Mouse (Mus musculus): ENCODE data around the gene Scarf2. TPM values are rescaled to one million over a fixed set of nuclear protein-coding genes. Genes with fewer than 3 reads are reported as not detected.
A peak's percentile ranks its signal among the peaks of the same experiment; 100 is the strongest.

Scarf2 gene
- polyA plus RNA-seq, 1 experiment = 215 TPM

DNA sequence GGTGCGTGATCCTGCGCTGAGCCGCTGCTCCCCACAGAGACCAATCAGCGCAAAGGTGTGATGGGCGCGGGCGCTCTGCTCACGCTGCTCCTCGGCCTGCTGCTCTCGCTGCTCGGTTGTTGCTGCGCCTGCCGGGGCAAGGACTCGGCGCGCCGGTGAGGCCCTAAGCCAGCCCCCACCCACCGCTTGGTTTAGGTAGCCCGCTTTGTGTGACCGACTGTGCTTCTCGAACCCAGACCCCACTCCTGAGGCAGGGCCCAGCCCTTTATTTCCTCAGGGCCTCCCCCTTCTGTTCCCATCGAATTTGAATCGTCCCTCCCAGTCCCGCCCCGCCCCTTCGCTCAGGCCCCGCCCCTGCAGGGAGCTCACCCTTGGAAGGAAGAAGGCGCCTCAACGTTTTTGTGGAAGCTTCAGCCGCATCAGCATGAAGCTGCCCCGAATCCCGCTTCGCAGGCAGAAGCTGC, 7.4 kb downstream of the Scarf2 start:
- WGBS = 22% methylated on average over 33 of the region's 33 CpGs
- DNase-seq = no peak
- Histone ChIP-seq H3K4me1 (ENCODE audit: control insufficient read depth, insufficient read depth, low read length) (peaks cover 21% of the 10 kb centered on the region; the same call in 1 of the 2 replicates), H3K4me3 (replicated peaks; ENCODE audit: extremely low read depth, low read depth, low read length) (no peak overlapping the region)
- TF ChIP-seq POLR2A (IDR thresholded peaks at IDR 0.05; ENCODE audit: borderline replicate concordance, extremely low read depth, low read depth, low read length) (no peak), CTCF (IDR thresholded peaks at IDR 0.05; ENCODE audit: insufficient read depth, low read length) (no peak)

GRCm38 (mm10) chr16:17804982-17805381, 7.9 kb downstream of the Scarf2 start:
- H3K4me1 ChIP-seq (ENCODE audit: control insufficient read depth, insufficient read depth, low read length) = peaks cover 21% of the 10 kb centered on the region; the same call in 1 of the 2 replicates
- DNase-seq = no peak
- no peak overlapping the region for H3K4me3 ChIP-seq (replicated peaks; ENCODE audit: extremely low read depth, low read depth, low read length)
- TF ChIP-seq CTCF (IDR thresholded peaks at IDR 0.05; ENCODE audit: insufficient read depth, low read length) = no peak
- TF ChIP-seq POLR2A (IDR thresholded peaks at IDR 0.05; ENCODE audit: borderline replicate concordance, extremely low read depth, low read depth, low read length) = no peak
- WGBS = 49% methylated on average over 7 of the region's 7 CpGs

DNA sequence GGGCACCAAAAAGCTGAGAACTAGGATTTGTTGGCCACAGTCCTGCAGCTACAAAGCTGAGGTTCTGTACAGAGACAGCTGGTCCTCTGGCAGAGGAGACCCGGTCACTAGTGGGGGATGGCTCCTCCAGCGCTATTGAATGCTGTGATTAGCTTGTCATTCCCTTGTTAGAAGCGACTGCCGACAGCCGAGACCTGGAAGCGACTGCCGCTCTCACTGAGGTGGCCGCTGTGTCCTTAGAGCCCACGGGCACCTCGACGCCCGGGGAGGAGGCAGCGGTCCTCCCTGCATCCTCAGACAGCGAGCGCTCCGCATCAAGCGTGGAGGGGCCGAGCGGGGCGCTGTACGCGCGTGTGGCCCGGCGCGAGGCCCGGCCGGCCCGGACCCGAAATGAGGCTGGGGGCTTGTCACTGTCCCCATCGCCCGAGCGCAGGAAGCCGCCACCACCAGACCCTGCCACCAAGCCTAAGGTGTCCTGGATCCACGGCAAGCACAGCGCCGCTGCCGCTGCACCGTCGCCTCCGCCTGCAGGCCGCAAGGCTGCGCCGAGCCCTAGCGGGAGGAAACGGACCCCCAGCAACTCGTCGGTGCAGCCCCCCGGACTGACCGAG, 9.6 kb downstream of the Scarf2 start:
- 27% methylated on average over 50 of the region's 50 CpGs for WGBS
- no peak for DNase-seq
- peaks cover 21% of the 10 kb centered on the region; the same call in 1 of the 2 replicates for H3K4me1 ChIP-seq (ENCODE audit: control insufficient read depth, insufficient read depth, low read length)
- peak overlapping the region; percentile 14 for H3K4me3 ChIP-seq (replicated peaks; ENCODE audit: extremely low read depth, low read depth, low read length)
- no peak for TF ChIP-seq POLR2A (IDR thresholded peaks at IDR 0.05; ENCODE audit: borderline replicate concordance, extremely low read depth, low read depth, low read length)
- no peak for TF ChIP-seq CTCF (IDR thresholded peaks at IDR 0.05; ENCODE audit: insufficient read depth, low read length)

- H3K4me3 ChIP-seq (replicated peaks; ENCODE audit: extremely low read depth, low read depth, low read length) = peak overlapping the region; percentile 35
- 14% methylated on average over 73 of the region's 73 CpGs for WGBS
- peak; percentile 74 for DNase-seq
- H3K4me1 ChIP-seq (ENCODE audit: control insufficient read depth, insufficient read depth, low read length) = peaks cover 18% of the 10 kb centered on the region; the same call in 1 of the 2 replicates
- no peak for TF ChIP-seq POLR2A (IDR thresholded peaks at IDR 0.05; ENCODE audit: borderline replicate concordance, extremely low read depth, low read depth, low read length)
- TF ChIP-seq CTCF (IDR thresholded peaks at IDR 0.05; ENCODE audit: insufficient read depth, low read length) = no peak
Measured at GRCm38 (mm10) chr16:17807192-17808009, 10.3 kb downstream of the Scarf2 start.

GRCm38 (mm10) chr16:17809125-17809524, 12.0 kb downstream of the Scarf2 start:
- 61% methylated on average over 4 of the region's 4 CpGs for WGBS
- TF ChIP-seq CTCF (IDR thresholded peaks at IDR 0.05; ENCODE audit: insufficient read depth, low read length) (no peak), POLR2A (IDR thresholded peaks at IDR 0.05; ENCODE audit: borderline replicate concordance, extremely low read depth, low read depth, low read length) (no peak)
- 0 out of 2 replicates have a peak, but pooled peaks cover 9% of the 10 kb centered on the region for H3K4me1 ChIP-seq (ENCODE audit: control insufficient read depth, insufficient read depth, low read length)
- DNase-seq = no peak
- H3K4me3 ChIP-seq (replicated peaks; ENCODE audit: extremely low read depth, low read depth, low read length) = no peak overlapping the region

DNA sequence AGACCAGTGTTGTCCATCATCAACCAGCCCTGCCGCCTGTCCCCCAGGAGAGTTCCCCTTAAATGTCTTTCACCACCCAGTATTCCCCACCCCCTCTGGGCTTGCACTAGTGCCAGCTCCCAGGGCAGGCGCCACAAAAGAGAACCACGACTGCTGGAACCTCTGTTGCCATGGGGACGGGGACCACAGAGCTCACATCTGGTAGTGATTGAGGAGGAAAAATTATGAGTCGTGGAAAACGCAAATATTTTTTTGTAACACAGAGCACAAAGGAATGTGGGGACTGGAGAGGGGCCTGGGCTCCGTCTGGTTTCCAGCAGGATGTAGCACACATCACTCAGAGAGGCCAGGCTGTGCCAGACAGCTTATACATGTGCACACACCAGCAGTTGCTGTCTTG, 12.6 kb downstream of the Scarf2 start:
- H3K4me1 ChIP-seq (ENCODE audit: control insufficient read depth, insufficient read depth, low read length) = 0 out of 2 replicates have a peak, but pooled peaks cover 8% of the 10 kb centered on the region
- whole genome bisulfite sequencing = 27% methylated on average over 7 of the region's 7 CpGs
- no peak for DNase-seq
- no peak for TF ChIP-seq POLR2A (IDR thresholded peaks at IDR 0.05; ENCODE audit: borderline replicate concordance, extremely low read depth, low read depth, low read length)
- no peak for TF ChIP-seq CTCF (IDR thresholded peaks at IDR 0.05; ENCODE audit: insufficient read depth, low read length)
- H3K4me3 ChIP-seq (replicated peaks; ENCODE audit: extremely low read depth, low read depth, low read length) = no peak overlapping the region

DNA sequence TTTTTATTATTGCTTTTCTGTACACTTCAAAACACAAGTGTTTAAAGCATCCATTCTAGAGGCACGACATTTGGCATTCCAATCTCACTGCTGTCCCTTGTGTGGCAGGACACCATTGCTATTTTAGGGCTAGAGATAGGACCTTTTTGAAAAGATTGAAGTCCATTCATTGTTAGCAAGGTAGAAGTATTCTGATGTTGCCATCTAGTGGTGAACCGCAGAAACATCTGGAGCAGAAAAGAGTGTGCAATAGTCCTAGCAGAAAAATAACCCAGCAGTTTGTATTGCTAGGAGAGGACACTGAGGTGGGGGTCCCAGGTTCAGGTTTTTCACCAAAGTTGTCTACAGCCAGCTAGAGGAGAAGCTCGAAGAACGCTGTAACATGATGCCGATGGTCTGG, 15.0 kb downstream of the Scarf2 start:
- peaks cover 6% of the 10 kb centered on the region; the same call in 1 of the 2 replicates for H3K4me1 ChIP-seq (ENCODE audit: control insufficient read depth, insufficient read depth, low read length)
- WGBS = 5% methylated on average over 5 of the region's 5 CpGs
- no peak for TF ChIP-seq POLR2A (IDR thresholded peaks at IDR 0.05; ENCODE audit: borderline replicate concordance, extremely low read depth, low read depth, low read length)
- TF ChIP-seq CTCF (IDR thresholded peaks at IDR 0.05; ENCODE audit: insufficient read depth, low read length) = 0 out of 2 replicates have a peak, but pooled peaks have one; percentile 12
- H3K4me3 ChIP-seq (replicated peaks; ENCODE audit: extremely low read depth, low read depth, low read length) = no peak overlapping the region
- no peak for DNase-seq

DNA sequence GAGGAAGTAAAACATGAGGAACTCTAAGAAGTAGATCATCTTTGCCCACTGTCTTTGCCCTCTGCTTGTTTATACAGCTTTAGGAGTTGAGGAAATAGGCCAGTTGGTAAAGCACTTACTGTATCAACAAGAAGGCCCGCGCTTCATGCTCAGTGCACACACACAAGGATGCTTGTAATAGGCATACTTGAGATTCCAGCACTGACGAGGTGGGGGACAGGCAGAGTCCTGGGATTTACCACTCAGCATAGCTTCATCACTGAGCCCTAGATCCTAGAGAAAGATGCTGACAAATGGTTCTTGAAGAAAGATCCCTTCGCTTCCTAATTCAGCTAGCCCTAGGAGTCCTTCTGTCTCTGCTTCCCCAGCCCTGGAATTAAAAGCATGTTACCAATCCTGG, 16.1 kb downstream of the Scarf2 start:
- no peak for DNase-seq

More for the DNA sequence above, 16.1 kb downstream of the Scarf2 start:
- WGBS = 53% methylated on average over 4 of the region's 4 CpGs
- TF ChIP-seq CTCF (IDR thresholded peaks at IDR 0.05; ENCODE audit: insufficient read depth, low read length) (no peak), POLR2A (IDR thresholded peaks at IDR 0.05; ENCODE audit: borderline replicate concordance, extremely low read depth, low read depth, low read length) (no peak)
- Histone ChIP-seq H3K4me3 (replicated peaks; ENCODE audit: extremely low read depth, low read depth, low read length) (no peak overlapping the region), H3K4me1 (ENCODE audit: control insufficient read depth, insufficient read depth, low read length) (peaks cover 3% of the 10 kb centered on the region; the same call in 1 of the 2 replicates)

All from lung, adult 2 months (tissue).